Mouse (Mus musculus) neural tube, embryonic 13.5 days (tissue): ENCODE data around the gene Zp2. TPM values are rescaled to one million over a fixed set of nuclear protein-coding genes. Genes with fewer than 3 reads are reported as not detected.

Experiments used
- ATAC-seq: fragments of 200-750 bp; cut with Nextera tagmentation; 2 replicates; pipeline ENCODE4 v1.8.0; 2017; ENCODE audit warnings: low read depth, mild to moderate bottlenecking, moderate TSS enrichment, moderate library complexity
- H3K27ac ChIP-seq: fragments of 300-500 bp; sonication (generic); replicated peaks from 2 replicates; pipeline ENCODE4 v1.5.1; 2015; ENCODE audit warnings: moderate library complexity, mild to moderate bottlenecking, inconsistent platforms
- H3K27me3 ChIP-seq: fragments of 300-500 bp; sonication (generic); 2 replicates; pipeline ENCODE4 v1.6.1; 2015; ENCODE audit warnings: mild to moderate bottlenecking, inconsistent platforms
- H3K36me3 ChIP-seq: fragments of 300-500 bp; sonication (generic); 2 replicates; pipeline ENCODE4 v1.6.1; 2015; ENCODE audit warnings: mild to moderate bottlenecking, inconsistent platforms
- H3K4me1 ChIP-seq: fragments of 300-500 bp; sonication (generic); replicated peaks from 2 replicates; pipeline ENCODE4 v1.6.1; 2015; ENCODE audit warnings: inconsistent platforms
- H3K4me2 ChIP-seq: fragments of 300-500 bp; sonication (generic); 2 replicates; pipeline ENCODE4 v1.6.1; 2015; ENCODE audit warnings: inconsistent platforms, mild to moderate bottlenecking, moderate library complexity
- H3K4me3 ChIP-seq: fragments of 300-500 bp; sonication (generic); 2 replicates; pipeline ENCODE4 v1.5.1; 2015; ENCODE audit warnings: mild to moderate bottlenecking, inconsistent platforms
- H3K9ac ChIP-seq: fragments of 300-500 bp; sonication (generic); 2 replicates; pipeline ENCODE4 v1.6.1; 2015; ENCODE audit warnings: moderate library complexity, mild to moderate bottlenecking, inconsistent platforms
- H3K9me3 ChIP-seq: fragments of 300-500 bp; sonication (generic); 2 replicates; pipeline ENCODE4 v1.6.1; 2016; ENCODE audit warnings: inconsistent platforms
- WGBS: fragments of 180-500 bp; shearing (Covaris S2); methylation state at CpG from one replicate; pipeline ENCODE4 v1.1.7; 2015; 5-methylcytosine and 5-hydroxymethylcytosine counted together
- polyA plus RNA-seq: library from polyadenylated mRNA; unstranded; fragments of >200 nt; fragmentation: Nextera tagmentation; extraction: Ambion mirVana; gene quantifications from 2 replicates; pipeline ENCODE4 v1.2.1, GENCODE M21; 2015

The Zp2 gene
- polyA plus RNA-seq, 1 experiment from 2014 or later, result not detected

DNA sequence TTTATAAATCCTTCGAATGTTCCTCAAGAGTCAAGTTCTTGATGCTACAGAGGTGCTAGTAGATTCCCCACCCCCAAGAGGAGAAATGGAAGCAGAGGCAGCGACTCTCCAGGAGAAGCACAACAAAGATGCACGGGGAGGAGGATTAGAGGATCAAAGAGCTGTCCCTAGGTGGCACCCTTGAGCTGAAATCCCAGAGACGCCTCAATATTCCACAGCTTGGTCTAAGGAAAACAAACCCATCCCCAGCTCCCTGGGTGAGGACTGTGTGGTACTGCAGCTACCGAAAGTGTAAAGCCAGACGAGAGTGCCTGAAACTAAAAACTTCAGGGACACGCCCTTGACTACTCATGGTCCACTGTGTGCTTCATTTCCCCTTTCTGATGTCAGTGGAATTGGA, 47.2 kb downstream of the Zp2 start:
- ATAC-seq, result peak; percentile 37; the same call in 1 of the 2 replicates
- H3K4me3 ChIP-seq, result no peak overlapping the region
- 0 out of 2 replicates have a peak, but pooled peaks cover 3% of the 10 kb centered on the region for H3K27me3 ChIP-seq
- no peaks in the 10 kb centered on the region for H3K36me3 ChIP-seq
- no peaks in the 10 kb centered on the region for H3K9me3 ChIP-seq
- no peak overlapping the region for H3K27ac ChIP-seq
- no peak overlapping the region for H3K9ac ChIP-seq
- H3K4me1 ChIP-seq, result peaks cover 10% of the 10 kb centered on the region
- no peak overlapping the region for H3K4me2 ChIP-seq
- 11% methylated on average over 7 of the region's 7 CpGs for WGBS

DNA sequence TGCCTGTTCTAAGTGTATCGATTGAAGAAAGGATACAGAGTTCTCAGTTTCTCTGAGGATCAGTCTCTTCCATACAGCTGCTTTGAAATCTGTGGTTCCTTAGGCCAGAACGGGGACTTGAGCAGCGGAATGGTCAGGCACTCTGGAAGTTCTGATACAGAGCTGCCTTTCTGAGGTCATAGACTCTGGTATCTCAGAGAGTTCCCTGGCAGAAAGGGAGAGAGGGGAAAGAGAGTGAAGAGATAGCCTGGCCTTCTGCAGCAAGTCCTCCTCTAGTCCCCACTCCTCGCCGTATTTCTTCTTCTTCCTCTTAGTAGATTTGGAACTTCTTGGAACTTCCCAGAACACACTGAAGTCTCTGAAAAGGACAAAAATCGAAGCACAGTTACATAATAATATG, 49.9 kb downstream of the Zp2 start, which contains the start of gene Dnah3:
TSS of gene Dnah3 (minus strand) at position 101 of the 400 bp plus-strand sequence.
- no peaks in the 10 kb centered on the region for H3K4me1 ChIP-seq
- H3K27me3 ChIP-seq, result no peaks in the 10 kb centered on the region
- no peak within 1 kb of the TSS for H3K9ac ChIP-seq
- H3K27ac ChIP-seq, result no peak within 1 kb of the TSS
- no peak within 1 kb of the TSS for H3K4me2 ChIP-seq
- 83% methylated on average over 6 of the region's 6 CpGs for WGBS
- no peaks in the 10 kb centered on the region for H3K9me3 ChIP-seq
- no peak within 1 kb of the TSS for H3K4me3 ChIP-seq
- H3K36me3 ChIP-seq, result no peaks in the 10 kb centered on the region
- no peak for ATAC-seq

DNA sequence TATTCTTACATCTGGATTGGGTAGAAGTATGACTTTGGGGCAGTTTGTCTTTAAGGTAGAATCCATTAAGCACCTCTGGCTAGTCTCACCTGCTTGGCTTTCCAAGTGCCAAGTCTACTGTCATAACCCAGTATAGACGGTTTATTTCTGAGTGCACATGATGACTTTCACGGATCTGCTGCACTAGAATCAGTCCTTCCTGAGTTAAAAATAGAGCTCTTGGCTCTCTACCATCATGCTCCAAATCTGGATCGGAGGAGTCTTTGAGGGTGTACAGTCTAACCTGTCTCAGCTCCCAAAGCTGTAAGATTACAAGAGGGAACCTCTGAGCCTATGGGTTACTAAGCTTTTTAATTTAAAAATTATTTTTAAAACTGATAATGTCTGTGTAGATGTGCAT, 50.9 kb downstream of the Zp2 start:
- H3K4me2 ChIP-seq, result no peak overlapping the region
- ATAC-seq, result no peak
- H3K36me3 ChIP-seq, result no peaks in the 10 kb centered on the region
- H3K4me3 ChIP-seq, result no peak overlapping the region
- no peaks in the 10 kb centered on the region for H3K4me1 ChIP-seq
- H3K9ac ChIP-seq, result no peak overlapping the region
- 93% methylated on average over 3 of the region's 3 CpGs for WGBS
- H3K9me3 ChIP-seq, result no peaks in the 10 kb centered on the region
- H3K27ac ChIP-seq, result no peak overlapping the region
- no peaks in the 10 kb centered on the region for H3K27me3 ChIP-seq

DNA sequence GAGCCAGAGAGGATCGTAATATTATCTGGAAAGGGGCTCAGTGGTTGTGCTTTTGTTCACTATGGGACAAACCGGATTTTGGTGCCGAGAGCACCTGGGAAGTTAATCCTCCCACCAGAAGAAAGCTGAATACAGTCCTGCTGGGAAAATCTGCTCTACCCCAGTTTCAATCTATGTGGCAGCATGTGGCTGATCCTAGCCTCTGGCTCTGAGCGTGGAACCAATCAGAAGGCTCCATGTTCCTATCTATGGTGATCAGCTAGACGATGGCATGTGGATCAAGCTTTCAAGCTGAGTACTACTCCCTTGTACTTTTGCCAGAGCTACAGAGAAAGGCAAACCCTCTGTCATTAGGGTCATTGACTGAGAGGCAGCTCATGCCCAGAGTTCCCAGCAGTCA, 52.1 kb downstream of the Zp2 start:
- no peaks in the 10 kb centered on the region for H3K27me3 ChIP-seq
- 59% methylated on average over 5 of the region's 5 CpGs for WGBS
- no peak overlapping the region for H3K9ac ChIP-seq
- H3K4me3 ChIP-seq, result no peak overlapping the region
- no peaks in the 10 kb centered on the region for H3K9me3 ChIP-seq
- no peak for ATAC-seq
- H3K36me3 ChIP-seq, result no peaks in the 10 kb centered on the region
- H3K4me1 ChIP-seq, result no peaks in the 10 kb centered on the region
- H3K4me2 ChIP-seq, result no peak overlapping the region
- no peak overlapping the region for H3K27ac ChIP-seq

DNA sequence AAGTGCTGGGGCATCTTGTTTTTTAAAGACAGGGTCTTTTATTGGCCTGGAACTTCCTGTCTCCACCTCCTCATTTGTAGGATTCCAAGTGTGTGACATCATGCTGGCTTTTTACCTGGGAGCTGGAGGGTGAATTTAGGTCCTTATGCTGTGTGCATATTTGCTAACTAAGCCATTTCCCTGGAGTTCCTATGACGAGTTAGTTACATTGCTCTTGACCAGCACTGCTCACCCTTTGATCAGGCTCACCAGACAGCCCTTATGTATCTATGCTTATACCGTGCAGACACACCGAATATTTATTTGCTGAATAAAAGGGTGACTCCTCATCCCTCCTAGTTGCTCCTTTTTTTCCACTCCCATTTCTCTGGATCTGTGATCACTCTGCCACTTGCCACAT, 64.9 kb downstream of the Zp2 start:
- 67% methylated on average over 3 of the region's 3 CpGs for WGBS
- Histone ChIP-seq H3K4me2 (no peak overlapping the region), H3K36me3 (no peaks in the 10 kb centered on the region), H3K9me3 (no peaks in the 10 kb centered on the region), H3K9ac (no peak overlapping the region), H3K27ac (no peak overlapping the region), H3K27me3 (no peaks in the 10 kb centered on the region), H3K4me1 (no peaks in the 10 kb centered on the region), H3K4me3 (no peak overlapping the region)
- ATAC-seq, result no peak

Other genes with a start within 250 kb of the Zp2 start
- 20.0 and 20.1 TPM in 2 replicates for gene Lyrm1, start 249.4 kb downstream of the Zp2 start, polyA plus RNA-seq
- 15.3 and 17.7 TPM in 2 replicates for gene Dcun1d3, start 249.0 kb downstream of the Zp2 start, polyA plus RNA-seq
- gene Dnah3, start 50.0 kb downstream of the Zp2 start, polyA plus RNA-seq, result 0.10 TPM in 1 of 2 replicates, not detected in the other
- 12.7 and 14.3 TPM in 2 replicates for gene Tmem159, start 42.9 kb downstream of the Zp2 start, polyA plus RNA-seq
- not detected in 2 replicates for gene Anks4b, start 28.6 kb upstream of the Zp2 start, polyA plus RNA-seq
- gene Crym, start 56.8 kb upstream of the Zp2 start, polyA plus RNA-seq, result 5.6 and 5.9 TPM in 2 replicates
- gene Abca14, start 58.7 kb upstream of the Zp2 start, polyA plus RNA-seq, result not detected in 2 replicates
- gene Abca15, start 183.4 kb upstream of the Zp2 start, polyA plus RNA-seq, result not detected in 2 replicates